Mouse (Mus musculus): Measurements from ENCODE around the gene Pcolce. TPM values are rescaled to one million over a fixed set of nuclear protein-coding genes. Genes with fewer than 3 reads are reported as not detected.

Pcolce gene
- polyA plus RNA-seq, 1 experiment from 2014 or later: 12.9 TPM

DNA sequence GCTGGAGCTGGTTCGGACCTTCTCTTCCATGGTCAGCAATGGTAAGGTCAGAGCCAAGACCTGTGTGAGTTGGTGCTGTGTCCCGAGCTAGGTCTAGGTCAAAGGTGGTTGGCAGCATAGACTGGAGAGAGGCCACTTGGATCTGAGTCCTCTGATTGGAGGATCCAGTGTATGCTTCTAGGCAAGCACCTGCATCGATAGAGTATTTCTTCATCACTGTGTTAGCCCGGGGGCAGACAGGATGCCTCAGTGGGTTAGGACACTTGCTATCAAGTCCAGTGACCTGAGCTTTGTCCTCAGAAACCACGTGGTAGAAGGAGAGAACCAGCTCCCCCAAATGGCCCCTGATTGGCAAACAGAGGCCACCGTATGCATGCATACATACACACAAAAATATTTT, 33.3 kb downstream of the Pcolce start:
- H3K27ac ChIP-seq (ENCODE audit: low read depth): peak overlapping the region; percentile 90
- DNase-seq (peak; percentile 51), ATAC-seq (peak; percentile 96)
- no peaks in the 10 kb centered on the region for H3K27me3 ChIP-seq (ENCODE audit: insufficient read depth, low read length)
- no peaks in the 10 kb centered on the region for H3K9me3 ChIP-seq (ENCODE audit: low read length)
- no peak for TF ChIP-seq CTCF (IDR thresholded peaks at IDR 0.05; ENCODE audit: low read depth)
- no peak for TF ChIP-seq EP300 (IDR thresholded peaks at IDR 0.05; ENCODE audit: low read depth)
- peaks cover 12% of the 10 kb centered on the region for H3K4me1 ChIP-seq (ENCODE audit: insufficient read depth)
- no peak overlapping the region for H3K9ac ChIP-seq (replicated peaks)
- WGBS (ENCODE audit: insufficient replicate concordance): 37% methylated on average over 6 of the region's 6 CpGs
- H3K36me3 ChIP-seq (replicated peaks; ENCODE audit: insufficient read depth, low read length): peaks cover 42% of the 10 kb centered on the region
- H3K4me3 ChIP-seq (ENCODE audit: low read depth, low read length): no peak overlapping the region
- H3K4me2 ChIP-seq (ENCODE audit: low read depth, low read length): no peak overlapping the region

DNA sequence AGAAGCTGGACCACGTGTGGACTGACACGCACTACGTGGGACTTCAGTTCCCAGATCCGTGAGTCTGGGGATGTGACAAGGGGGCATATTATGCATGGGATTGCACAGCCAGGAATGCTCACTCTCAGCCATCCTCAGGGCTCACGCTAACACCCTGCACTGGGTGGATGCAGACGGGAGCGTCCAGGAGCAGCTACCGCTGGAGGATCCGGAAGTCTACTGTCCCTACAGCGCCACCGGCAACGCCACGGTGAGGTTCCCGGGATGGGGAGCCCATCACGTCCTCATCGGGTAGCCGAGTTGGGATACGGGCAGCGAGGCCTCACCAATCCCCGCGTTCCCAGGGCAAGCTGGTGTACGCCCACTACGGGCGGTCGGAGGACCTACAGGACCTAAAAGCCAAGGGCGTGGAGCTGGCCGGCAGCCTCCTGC, 39.1 kb downstream of the Pcolce start:
- no peak overlapping the region for H3K9ac ChIP-seq (replicated peaks)
- H3K4me2 ChIP-seq (ENCODE audit: low read depth, low read length): peak overlapping the region; percentile 18; the same call in 1 of the 2 replicates
- DNase-seq (no peak), ATAC-seq (no peak)
- H3K4me3 ChIP-seq (ENCODE audit: low read depth, low read length): no peak overlapping the region
- no peaks in the 10 kb centered on the region for H3K9me3 ChIP-seq (ENCODE audit: low read length)
- H3K27me3 ChIP-seq (ENCODE audit: insufficient read depth, low read length): no peaks in the 10 kb centered on the region
- H3K27ac ChIP-seq (ENCODE audit: low read depth): no peak overlapping the region
- TF ChIP-seq EP300 (IDR thresholded peaks at IDR 0.05; ENCODE audit: low read depth) (no peak), CTCF (IDR thresholded peaks at IDR 0.05; ENCODE audit: low read depth) (no peak)
- H3K36me3 ChIP-seq (replicated peaks; ENCODE audit: insufficient read depth, low read length): peaks cover 27% of the 10 kb centered on the region
- 51% methylated on average over 27 of the region's 27 CpGs for WGBS (ENCODE audit: insufficient replicate concordance)
- peaks cover 26% of the 10 kb centered on the region for H3K4me1 ChIP-seq (ENCODE audit: insufficient read depth)

DNA sequence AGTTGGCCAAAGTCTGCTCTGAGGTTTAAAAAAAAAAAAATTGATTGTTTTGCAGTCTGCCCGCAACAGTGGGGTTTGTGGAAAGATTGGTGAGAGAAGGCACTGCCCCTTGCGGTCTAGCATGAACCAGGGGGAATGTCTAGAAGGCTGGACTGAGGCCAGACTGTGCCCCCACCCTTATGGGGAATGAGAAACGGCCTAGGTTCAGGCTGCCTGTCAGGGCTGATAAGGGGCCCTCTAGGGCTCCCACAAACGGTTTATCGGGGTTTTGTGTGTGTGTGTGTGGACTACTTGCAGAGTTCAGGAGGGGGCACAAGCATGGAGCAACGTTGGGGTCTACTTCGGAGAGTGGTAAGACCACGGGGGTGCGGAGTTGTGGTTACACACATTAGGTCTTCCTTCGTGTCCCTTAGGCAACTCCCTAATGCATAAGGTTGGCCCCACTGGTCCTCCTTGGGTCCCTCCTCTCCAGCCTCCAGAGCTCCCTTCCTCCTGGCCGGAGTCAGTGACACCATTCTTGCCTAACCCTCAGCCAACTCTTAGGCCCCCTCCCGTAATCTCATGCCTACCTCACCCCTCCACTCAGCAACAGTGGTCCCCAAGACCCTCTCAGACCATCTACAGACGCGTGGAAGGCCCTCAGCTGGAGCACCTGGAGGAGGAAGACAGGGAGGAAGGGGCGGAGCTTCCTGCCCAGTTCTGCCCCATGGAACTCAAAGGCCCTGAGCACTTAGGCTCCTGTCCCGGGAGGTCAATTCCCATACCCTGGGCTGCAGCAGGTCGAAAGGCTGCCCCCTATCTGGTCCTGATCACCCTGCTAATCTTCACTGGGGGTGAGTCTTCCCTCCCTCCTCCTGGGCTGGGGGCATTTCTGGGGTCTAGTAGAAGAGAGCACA, 42.6 kb downstream of the Pcolce start:
- DNase-seq: peak; percentile 74
- Histone ChIP-seq H3K4me1 (ENCODE audit: insufficient read depth) (peaks cover 24% of the 10 kb centered on the region), H3K9ac (replicated peaks) (peak overlapping the region; percentile 75), H3K9me3 (ENCODE audit: low read length) (no peaks in the 10 kb centered on the region), H3K4me3 (ENCODE audit: low read depth, low read length) (peak overlapping the region; percentile 52), H3K36me3 (replicated peaks; ENCODE audit: insufficient read depth, low read length) (peaks cover 10% of the 10 kb centered on the region), H3K4me2 (ENCODE audit: low read depth, low read length) (peak overlapping the region; percentile 85), H3K27ac (ENCODE audit: low read depth) (peak overlapping the region; percentile 93), H3K27me3 (ENCODE audit: insufficient read depth, low read length) (no peaks in the 10 kb centered on the region)
- 27% methylated on average over 17 of the region's 17 CpGs for WGBS (ENCODE audit: insufficient replicate concordance)
- TF ChIP-seq CTCF (IDR thresholded peaks at IDR 0.05; ENCODE audit: low read depth) (peak; percentile 45), EP300 (IDR thresholded peaks at IDR 0.05; ENCODE audit: low read depth) (peak; percentile 91)
- ATAC-seq: peak; percentile 78

DNA sequence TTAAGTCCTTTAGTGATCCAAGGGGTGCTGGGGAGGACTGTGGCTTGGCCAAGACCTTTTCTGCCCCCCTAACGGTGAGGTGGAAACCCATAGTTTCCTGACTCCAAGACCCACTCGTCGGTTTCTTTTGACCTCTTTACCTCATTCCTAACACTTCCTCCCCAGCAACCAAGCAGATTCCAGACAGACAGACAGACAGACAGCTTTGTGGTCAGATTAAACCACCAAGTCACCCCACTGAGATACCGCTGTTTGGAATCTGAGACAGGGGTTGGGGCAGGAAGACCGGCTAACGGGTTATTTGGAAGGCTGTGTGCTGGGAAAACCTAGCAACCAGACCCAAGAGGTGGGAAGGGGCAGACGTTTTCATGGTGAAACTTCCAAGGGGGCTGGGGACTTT, 43.4 kb downstream of the Pcolce start:
- Histone ChIP-seq H3K9ac (replicated peaks) (peak overlapping the region; percentile 75), H3K4me3 (ENCODE audit: low read depth, low read length) (peak overlapping the region; percentile 52), H3K4me2 (ENCODE audit: low read depth, low read length) (peak overlapping the region; percentile 85)

DNA sequence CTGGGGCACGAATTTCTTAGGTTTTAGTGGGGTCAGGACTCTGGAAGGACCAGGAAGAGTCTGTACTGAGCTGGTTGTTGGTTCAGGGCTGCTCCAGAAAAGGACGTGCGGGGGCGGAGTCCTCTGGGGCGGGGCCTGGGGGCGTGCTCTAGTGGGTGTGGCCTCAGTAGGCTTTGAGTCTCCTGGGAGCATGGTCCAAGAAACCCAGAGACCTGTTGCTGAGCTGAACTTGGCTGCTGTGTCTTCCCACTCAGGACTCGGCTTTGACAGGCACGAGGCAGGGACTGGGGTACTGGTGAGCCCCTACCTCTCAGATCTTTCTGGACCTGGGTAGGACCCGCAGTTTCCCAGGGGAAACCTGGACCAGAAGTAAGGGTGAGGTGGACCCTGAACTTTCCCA, 43.9 kb downstream of the Pcolce start, which contains the start of gene Tfr2:
TSS of gene Tfr2 (plus strand) at position 176 of the 400 bp plus-strand sequence.
- H3K27ac ChIP-seq (ENCODE audit: low read depth): peak within 1 kb of the TSS; percentile 93
- peak within 1 kb of the TSS; percentile 75 for H3K9ac ChIP-seq (replicated peaks)
- peak within 1 kb of the TSS; percentile 52 for H3K4me3 ChIP-seq (ENCODE audit: low read depth, low read length)
- H3K36me3 ChIP-seq (replicated peaks; ENCODE audit: insufficient read depth, low read length): peaks cover 7% of the 10 kb centered on the region
- peak within 1 kb of the TSS; percentile 85 for H3K4me2 ChIP-seq (ENCODE audit: low read depth, low read length)
- ATAC-seq (peak; percentile 82), DNase-seq (peak; percentile 93)
- WGBS (ENCODE audit: insufficient replicate concordance): 10% methylated on average over 9 of the region's 9 CpGs
- H3K4me1 ChIP-seq (ENCODE audit: insufficient read depth): peaks cover 24% of the 10 kb centered on the region
- TF ChIP-seq CTCF (IDR thresholded peaks at IDR 0.05; ENCODE audit: low read depth) (no peak), EP300 (IDR thresholded peaks at IDR 0.05; ENCODE audit: low read depth) (no peak)
- no peaks in the 10 kb centered on the region for H3K27me3 ChIP-seq (ENCODE audit: insufficient read depth, low read length)
- H3K9me3 ChIP-seq (ENCODE audit: low read length): no peaks in the 10 kb centered on the region

More for the DNA sequence above, 43.4 kb downstream of the Pcolce start:
- H3K27ac ChIP-seq (ENCODE audit: low read depth): peak overlapping the region; percentile 93
- ATAC-seq (peak; percentile 11; the same call in 1 of the 2 replicates), DNase-seq (no peak)
- H3K36me3 ChIP-seq (replicated peaks; ENCODE audit: insufficient read depth, low read length): peaks cover 10% of the 10 kb centered on the region
- H3K27me3 ChIP-seq (ENCODE audit: insufficient read depth, low read length): no peaks in the 10 kb centered on the region
- WGBS (ENCODE audit: insufficient replicate concordance): 7% methylated on average over 7 of the region's 7 CpGs
- TF ChIP-seq CTCF (IDR thresholded peaks at IDR 0.05; ENCODE audit: low read depth) (no peak), EP300 (IDR thresholded peaks at IDR 0.05; ENCODE audit: low read depth) (no peak)
- H3K9me3 ChIP-seq (ENCODE audit: low read length): no peaks in the 10 kb centered on the region
- H3K4me1 ChIP-seq (ENCODE audit: insufficient read depth): peaks cover 24% of the 10 kb centered on the region

DNA sequence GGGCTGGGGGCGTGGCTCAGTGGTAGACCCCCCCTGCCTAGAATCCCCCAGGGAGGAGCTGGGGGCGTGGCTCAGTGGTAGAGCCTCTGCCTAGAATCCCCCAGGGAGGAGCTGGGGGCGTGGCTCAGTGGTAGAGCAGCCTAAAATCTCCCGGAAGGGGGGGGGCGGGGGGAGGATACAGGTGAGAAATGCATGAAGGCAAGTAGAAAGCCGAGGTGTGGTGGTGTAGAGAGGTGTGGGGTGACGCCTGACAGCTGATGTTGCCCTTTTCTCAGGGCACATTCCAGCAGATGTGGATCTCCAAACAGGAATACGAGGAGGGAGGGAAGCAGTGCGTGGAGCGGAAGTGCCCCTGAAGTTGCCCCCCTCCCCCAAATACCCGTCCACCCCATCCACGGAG, 44.6 kb downstream of the Pcolce start:
- H3K27ac ChIP-seq (ENCODE audit: low read depth): peak overlapping the region; percentile 93
- no peak for DNase-seq
- H3K4me2 ChIP-seq (ENCODE audit: low read depth, low read length): peak overlapping the region; percentile 85
- WGBS (ENCODE audit: insufficient replicate concordance): 65% methylated on average over 12 of the region's 12 CpGs
- TF ChIP-seq CTCF (IDR thresholded peaks at IDR 0.05; ENCODE audit: low read depth): no peak
- no peak for TF ChIP-seq EP300 (IDR thresholded peaks at IDR 0.05; ENCODE audit: low read depth)
- no peak for ATAC-seq
- H3K9ac ChIP-seq (replicated peaks): 0 out of 2 replicates have a peak overlapping the region, but pooled peaks have one; percentile 75
- no peaks in the 10 kb centered on the region for H3K27me3 ChIP-seq (ENCODE audit: insufficient read depth, low read length)
- peaks cover 24% of the 10 kb centered on the region for H3K4me1 ChIP-seq (ENCODE audit: insufficient read depth)
- no peak overlapping the region for H3K4me3 ChIP-seq (ENCODE audit: low read depth, low read length)
- 0 out of 2 replicates have a peak, but pooled peaks cover 1% of the 10 kb centered on the region for H3K36me3 ChIP-seq (replicated peaks; ENCODE audit: insufficient read depth, low read length)
- no peaks in the 10 kb centered on the region for H3K9me3 ChIP-seq (ENCODE audit: low read length)
